Mouse (Mus musculus) liver, postnatal 0 days (tissue): ENCODE measurements around the gene Pip5k1a.

Experiments
- CTCF ChIP-seq: sonication (generic); IDR thresholded peaks from 2 replicates; pipeline ENCODE4 v1.5.1; 2016; ENCODE audit warnings: antibody characterized with exemption, low read depth
- EP300 ChIP-seq: IDR thresholded peaks from 2 replicates; pipeline ENCODE4 v1.6.1; 2016; ENCODE audit warnings: antibody characterized with exemption, low read depth, mild to moderate bottlenecking

DNA sequence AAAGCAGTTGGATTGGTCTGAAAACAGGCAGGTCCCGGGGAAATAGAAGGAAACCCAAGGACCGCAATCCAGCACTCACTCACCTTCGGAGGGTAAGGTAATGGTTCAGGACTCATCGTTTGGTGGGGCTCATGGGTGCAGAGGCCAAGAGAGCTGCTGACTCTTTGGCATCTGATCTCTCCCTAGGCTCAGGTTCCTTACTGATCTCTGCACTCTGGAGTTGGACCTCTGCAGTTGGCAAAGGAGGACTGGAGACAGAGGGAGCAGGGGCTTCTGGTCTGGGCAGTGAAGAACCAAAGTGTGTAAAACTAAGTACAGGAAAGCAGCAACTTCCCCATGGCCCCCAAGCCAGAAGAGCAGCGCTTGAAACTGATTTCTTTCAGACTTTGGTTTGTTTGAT is 23.4 kb upstream of the Pip5k1a start:
- TF ChIP-seq EP300 (no peak), CTCF (no peak)
